Mouse (Mus musculus): ENCODE data around the gene Rtp1.

Rtp1 gene

DNA sequence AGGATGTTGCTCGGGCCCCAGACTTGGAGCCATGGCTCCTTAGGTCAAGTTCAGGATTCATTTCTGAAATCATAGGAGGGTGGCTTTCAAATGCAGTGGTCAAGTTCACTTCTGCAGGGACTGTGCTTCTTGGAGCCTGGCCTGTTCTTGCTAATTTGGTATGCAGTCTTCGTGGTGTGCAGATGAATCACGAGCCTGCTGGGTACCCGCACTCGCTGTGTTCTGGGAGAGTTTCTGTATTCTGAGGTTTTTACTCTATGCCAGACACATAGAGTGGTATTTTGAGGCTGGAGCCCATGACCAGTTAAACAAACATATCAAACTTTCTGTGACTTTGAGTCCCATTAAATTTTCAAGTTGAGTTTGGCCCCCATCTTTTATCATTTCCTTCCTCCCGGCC is 25.4 kb downstream of the Rtp1 start:
- DNase-seq (ENCODE audit: low read depth, low spot score), result no peak

DNA sequence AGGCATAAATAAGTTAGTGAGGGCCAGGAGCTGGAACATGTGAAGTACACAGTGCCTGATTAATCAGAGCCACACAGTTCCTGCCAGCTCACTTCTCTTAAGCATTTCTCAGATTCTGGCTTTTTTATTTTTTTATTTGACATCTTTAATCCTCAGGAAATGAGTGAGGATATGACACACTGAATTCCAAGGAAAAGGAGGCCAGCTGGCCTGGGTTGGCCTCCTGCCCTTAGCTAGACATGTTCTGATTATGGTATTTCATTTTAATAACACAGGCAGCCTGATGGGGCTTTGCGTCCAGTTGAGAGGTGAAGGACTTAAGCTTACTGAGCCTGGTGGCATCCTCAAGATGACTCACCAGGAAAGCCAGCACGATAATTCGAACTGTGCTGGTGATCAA is 27.6 kb downstream of the Rtp1 start:
- DNase-seq (ENCODE audit: low read depth, low spot score), result no peak

DNA sequence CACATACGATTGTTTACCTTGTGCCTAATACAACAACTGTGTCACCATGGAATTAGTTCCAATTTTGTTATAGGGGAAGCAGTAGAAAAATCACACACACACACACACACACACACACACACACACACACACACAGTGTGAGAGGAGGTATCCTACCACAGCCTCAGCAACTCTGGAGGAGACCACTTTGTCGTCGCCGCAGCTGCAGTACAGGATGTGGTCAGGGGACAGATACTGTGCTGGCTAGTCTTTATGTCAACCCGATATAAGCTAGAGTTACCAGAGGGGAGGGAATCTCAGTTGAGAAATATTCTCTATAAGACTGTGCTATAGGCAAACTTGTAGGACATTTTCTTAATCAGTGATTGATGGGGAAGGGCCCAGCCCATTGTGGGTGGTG is 28.4 kb downstream of the Rtp1 start:
- DNase-seq (ENCODE audit: low read depth, low spot score), result peak; percentile 2

DNA sequence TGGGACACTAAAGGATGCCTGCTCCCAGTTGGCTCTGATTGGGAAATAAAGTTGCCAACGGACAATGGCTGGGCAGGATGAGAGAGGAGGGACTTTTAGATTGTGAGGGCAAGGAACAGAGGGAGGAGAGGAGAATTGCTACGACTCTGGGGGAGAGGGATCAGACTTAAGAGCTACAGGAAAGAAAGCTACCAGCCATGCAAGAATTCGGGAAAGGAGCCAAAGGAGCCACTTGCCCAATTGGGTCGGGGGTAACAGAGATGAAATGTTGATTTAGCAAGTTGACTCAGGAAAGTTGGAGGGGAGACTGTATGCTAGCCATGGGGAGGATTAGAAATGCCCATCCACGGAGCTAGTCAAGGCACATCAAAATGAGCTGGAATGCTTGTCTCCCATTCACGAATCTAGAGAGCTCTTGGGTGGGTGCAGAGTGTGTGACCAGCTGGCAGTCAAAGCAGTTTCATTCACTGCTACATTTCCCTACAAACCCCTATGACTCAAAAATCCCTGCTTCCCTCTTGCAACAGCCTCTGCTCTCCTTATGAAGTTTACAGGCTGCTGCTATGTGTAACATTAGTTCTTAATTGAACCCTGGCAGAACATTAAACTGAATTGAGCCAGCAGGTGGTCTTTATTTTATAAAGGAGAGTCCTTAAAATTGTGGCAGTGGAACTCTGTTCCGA is 30.1 kb downstream of the Rtp1 start:
- no peak for DNase-seq (ENCODE audit: low read depth, low spot score)

DNA sequence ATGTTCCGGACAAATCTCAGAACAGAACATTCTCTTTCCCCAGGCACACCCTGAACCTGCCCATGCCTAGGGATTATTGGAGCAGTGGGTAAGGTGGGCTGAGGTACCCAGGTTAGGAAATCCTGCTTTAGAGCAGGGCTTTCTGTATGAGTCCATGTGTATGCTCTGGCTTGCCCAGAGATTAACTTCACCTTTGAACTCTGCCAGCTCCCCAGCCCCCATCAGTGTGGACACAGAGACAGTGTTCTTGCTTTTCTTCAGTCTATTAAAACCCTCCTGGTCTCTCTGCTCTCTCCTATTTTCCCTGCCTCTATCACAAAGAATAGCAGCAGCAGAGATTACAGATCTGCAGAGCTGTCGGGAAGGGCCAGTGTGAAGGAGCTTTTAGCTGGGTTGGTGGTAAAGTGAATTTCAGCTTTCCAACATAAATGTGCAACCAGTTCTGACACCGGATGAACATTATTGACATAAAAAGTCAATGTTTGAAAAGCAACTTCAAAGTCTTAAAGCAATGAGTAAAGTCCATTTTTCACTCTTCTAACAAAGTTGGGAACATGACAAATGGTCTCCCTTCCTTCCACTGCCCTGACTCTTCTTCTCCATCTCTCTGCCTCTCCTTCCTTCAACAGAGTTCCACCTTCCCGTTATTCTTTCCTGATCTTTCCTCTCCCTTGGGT is 34.9 kb downstream of the Rtp1 start:
- no peak for DNase-seq (ENCODE audit: low read depth, low spot score)

DNA sequence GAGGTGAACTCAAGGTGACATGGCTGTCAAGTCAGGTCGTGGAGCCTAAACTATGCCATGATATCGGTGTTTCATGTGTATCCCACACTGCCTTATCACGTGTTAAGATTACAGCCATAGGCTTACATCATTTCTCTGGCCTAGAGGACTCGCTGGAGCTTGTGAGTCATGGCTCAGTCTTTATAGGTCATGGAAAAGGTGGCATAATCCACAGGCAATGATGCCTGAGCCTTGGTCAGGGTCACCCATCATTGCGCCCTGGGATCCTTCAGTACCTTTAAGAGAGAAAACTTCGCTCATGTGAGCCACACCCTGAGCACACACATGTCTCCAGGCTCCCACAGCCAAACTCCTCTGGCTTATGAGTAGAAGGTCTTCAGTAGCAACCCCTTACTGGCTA is 42.6 kb downstream of the Rtp1 start:
- no peak for DNase-seq (ENCODE audit: low read depth, low spot score)

DNA sequence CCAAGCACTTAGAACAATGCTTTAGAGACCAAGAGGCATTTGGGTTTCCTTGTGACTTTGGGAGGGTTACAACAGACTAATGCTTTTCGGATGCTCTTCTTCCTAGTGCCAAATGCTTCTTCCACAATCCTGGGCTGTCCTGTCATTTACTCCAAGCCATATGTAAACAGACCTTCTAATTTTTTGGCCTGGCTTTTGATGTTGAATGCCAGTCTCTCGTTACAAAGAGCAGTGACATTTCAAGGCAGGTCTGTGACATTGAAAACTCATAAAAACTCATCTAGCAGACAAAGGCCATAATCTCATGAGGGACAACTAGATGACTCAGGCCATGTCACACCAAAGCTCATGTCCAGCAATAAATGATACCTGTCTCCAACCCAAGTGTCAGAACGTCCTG is 43.1 kb downstream of the Rtp1 start:
- no peak for DNase-seq (ENCODE audit: low read depth, low spot score)

DNA sequence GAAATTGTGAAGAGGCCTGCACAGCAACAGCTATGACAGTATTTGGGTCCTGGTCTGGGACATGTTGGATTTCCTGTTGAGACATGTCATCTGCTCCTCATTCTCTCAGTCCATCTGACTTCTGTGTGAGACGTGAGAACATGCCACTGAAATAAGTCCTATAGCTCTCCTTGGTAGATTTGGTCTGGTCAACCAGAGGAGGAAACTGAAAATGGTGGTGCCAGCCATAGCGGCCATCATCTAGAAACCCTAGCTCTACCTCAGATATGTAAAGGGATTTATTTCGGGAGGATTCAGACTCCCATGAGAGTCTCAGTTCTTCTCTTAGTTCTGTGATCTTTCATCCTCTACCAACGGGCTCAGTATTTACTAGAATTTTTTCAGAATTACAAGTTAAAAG is 46.7 kb downstream of the Rtp1 start:
- DNase-seq (ENCODE audit: low read depth, low spot score), result no peak

DNA sequence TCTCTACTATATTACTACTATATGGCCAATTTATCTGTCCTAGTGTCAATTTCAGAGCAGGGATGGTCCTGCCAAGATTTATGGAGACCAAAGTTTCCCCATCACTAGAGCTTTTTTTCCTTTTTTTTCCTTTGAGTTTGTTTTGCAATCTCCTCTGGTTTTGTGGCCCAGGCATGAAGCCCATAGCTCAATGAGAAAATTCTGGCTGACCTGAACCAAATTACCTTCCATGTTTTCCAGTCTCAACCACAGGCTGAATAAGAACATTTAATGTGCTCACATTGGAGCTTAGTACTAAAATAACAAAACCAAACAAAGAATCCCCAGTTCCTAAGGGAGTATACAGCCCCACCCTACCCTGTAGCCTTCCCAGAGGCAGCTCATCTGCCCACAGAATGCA is 47.7 kb downstream of the Rtp1 start:
- no peak for DNase-seq (ENCODE audit: low read depth, low spot score)

DNA sequence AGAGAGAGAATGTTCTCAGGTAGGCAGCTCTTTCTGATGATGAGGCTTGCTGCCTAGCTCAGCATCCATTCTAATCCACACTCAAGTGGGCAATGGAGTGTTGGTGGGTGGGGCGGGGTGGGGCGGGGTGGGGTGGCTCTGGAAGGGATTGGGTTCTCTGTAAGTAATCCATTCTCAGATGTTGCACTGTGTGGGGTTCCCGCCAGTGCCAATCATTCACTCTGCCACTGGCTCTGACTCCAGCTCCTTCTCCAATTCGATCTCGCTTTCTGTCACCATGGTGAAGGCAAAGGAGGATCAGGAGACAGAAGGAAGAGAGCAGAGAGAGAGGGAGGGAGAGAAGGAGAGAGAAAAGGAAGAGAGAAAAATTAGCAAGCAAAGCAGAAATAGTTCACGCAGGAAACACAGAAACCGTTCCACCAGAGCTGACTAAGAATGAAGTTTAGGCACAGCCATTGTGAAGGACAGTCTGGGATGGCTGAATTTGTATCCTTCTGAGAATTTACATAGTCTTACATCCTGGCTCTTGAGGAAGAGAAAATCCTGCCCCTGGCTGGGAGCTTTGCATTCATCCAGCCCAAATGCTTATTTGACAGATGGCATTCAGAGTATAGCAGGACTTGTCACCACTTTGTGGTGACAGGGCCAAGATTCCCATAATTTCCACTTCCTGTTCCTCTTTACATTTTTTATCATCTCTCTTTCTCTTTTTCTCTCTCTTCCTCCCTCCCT is 51.1 kb downstream of the Rtp1 start:
- DNase-seq (ENCODE audit: low read depth, low spot score), result no peak

DNA sequence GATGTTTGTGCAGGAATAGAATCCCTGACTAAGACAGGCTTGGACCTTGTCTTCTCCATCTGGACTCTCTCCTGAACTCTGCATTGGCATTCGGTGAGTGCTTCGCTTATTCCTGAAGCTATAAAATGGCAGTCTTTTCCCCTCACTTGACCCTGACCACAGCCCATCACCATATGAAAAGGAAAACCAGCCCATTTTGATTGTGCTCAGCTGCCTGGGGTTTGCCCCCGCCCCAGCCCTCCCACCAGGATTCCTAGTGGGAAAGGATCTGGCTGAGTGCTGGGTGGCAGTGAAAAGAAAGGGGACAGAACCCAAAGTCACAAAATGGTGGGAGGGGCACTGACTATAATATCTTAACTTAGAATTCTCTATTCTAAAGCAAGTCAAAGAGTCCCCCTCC is 53.3 kb downstream of the Rtp1 start:
- DNase-seq (ENCODE audit: low read depth, low spot score), result no peak

DNA sequence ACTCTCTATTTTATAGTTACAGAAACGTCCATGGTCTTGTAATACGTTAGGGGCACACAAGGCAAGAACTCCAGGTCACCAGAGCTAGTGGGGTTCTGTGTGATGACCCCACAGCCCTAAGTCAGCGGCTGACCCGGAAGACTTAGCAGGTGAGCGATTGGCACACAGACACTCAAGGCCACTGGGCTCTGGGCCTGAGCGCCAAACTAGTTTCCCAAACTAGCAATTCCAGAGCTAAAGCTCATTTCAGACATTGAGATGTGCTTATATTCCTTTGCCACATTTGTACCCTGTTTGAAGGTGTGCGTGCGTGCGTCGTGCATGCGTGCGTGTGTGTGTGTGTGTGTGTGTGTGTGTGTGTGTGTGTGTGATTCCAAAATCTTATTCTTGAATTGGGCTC is 53.9 kb downstream of the Rtp1 start:
- no peak for DNase-seq (ENCODE audit: low read depth, low spot score)

DNA sequence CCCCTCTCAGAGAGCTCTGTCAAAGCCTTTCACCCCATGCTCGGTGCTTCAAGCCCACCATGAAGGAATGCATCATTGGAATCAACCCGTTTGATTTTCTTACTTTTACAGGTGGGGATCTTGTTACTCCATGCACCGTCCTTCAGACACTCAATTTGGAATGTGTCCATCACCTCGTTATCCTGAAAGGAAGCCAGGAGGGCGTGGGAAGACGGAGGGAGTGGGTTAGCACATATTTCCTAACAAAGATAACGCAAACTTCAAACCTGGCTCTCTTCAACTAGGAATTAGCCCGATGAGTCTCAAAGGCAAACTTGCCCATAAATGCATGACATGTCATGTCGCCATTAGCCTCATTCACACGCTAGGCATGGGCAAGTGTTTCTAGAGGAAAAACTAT is 54.4 kb downstream of the Rtp1 start:
- no peak for DNase-seq (ENCODE audit: low read depth, low spot score)

All from CD4-positive, CD25-positive, alpha-beta regulatory T cell, adult 2 months (primary cell).